Mouse (Mus musculus): ENCODE results near the gene Tmem51. TPM values are rescaled to one million over a fixed set of nuclear protein-coding genes. Genes with fewer than 3 reads are reported as not detected.

The Tmem51 gene
- total and polyA plus RNA-seq, 3 experiments = 1.4 to 8.0 (median 8.0) TPM

DNA sequence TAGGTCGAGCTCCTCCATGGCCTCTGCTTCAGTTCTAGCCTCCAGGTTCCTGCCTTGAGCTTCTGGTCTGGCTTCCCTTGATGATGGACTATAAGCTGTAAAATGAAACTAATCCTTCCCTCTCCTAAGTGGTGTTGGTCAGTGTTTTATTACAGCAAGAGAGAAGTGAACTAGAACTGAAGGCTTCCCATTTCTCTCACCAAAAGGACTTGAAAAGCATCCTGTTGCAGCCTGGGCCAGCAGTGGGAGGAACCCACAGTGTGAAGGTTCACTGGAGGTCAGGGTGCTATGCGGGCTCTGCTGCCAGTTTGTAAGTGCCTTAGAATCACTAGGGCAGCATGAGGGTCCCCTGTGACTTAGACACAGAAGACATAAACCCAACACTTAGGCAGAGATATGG is 7.0 kb upstream of the Tmem51 start:
- DNase-seq (ENCODE audit: extremely low read depth) = no peak
- TF ChIP-seq E2F4 (IDR thresholded peaks at IDR 0.05; ENCODE audit: insufficient replicate concordance, low read depth, low read length) = no peak
- no peak for TF ChIP-seq POLR2AphosphoS2 (IDR thresholded peaks at IDR 0.05; ENCODE audit: low read depth, low read length)
- no peak for TF ChIP-seq CHD2 (IDR thresholded peaks at IDR 0.05; ENCODE audit: low read length)
- TF ChIP-seq USF1 (IDR thresholded peaks at IDR 0.05; ENCODE audit: low read depth, low read length) = no peak
- TF ChIP-seq ZNF384 (IDR thresholded peaks at IDR 0.05; ENCODE audit: low read depth, low read length) = no peak
- TF ChIP-seq UBTF (IDR thresholded peaks at IDR 0.05; ENCODE audit: low read depth, low read length) = no peak
- TF ChIP-seq BHLHE40 (IDR thresholded peaks at IDR 0.05; ENCODE audit: low read depth, low read length) = no peak
- no peak for TF ChIP-seq ZC3H11A (IDR thresholded peaks at IDR 0.05; ENCODE audit: low read depth, low read length)
- no peak for TF ChIP-seq JUND (conservative IDR thresholded peaks at IDR 0.05; ENCODE audit: low read depth, low read length)
- TF ChIP-seq RCOR1 (conservative IDR thresholded peaks at IDR 0.05; ENCODE audit: low read depth, low read length) = no peak
- TF ChIP-seq JUN (IDR thresholded peaks at IDR 0.05; ENCODE audit: insufficient read depth, low read depth, low read length) = no peak
- TF ChIP-seq HCFC1 (IDR thresholded peaks at IDR 0.05; ENCODE audit: low read depth, low read length) = no peak
- no peak for TF ChIP-seq MEF2A (IDR thresholded peaks at IDR 0.05; ENCODE audit: borderline replicate concordance, low read depth, low read length)
- TF ChIP-seq CTCF (conservative IDR thresholded peaks at IDR 0.05 in 1 of 2, IDR thresholded peaks at IDR 0.05 in 1 of 2; ENCODE audit: low read depth in 2 of 2, low read length in 2 of 2) = no peak
- no peak for TF ChIP-seq SIN3A (IDR thresholded peaks at IDR 0.05; ENCODE audit: low read length)
- no peak for TF ChIP-seq MXI1 (IDR thresholded peaks at IDR 0.05; ENCODE audit: low read depth, low read length)
- TF ChIP-seq KAT2A (IDR thresholded peaks at IDR 0.05; ENCODE audit: insufficient replicate concordance, low read length) = no peak
- dilution Hi-C loops (cut with MboI; ENCODE audit: extremely low pct_ligation_motif_present, extremely low pct_unique_long_range_greater_than_20kb, low sequenced_read_pairs) = no loop called here
- H3K9me3 ChIP-seq (replicated peaks; ENCODE audit: low read length) = peaks cover 3% of the 10 kb centered on the region
- H3K27ac ChIP-seq (ENCODE audit: insufficient read depth, low read depth) = no peak overlapping the region
- H3K4me1 ChIP-seq (ENCODE audit: control insufficient read depth in 1 of 2, insufficient read depth in 2 of 2) = peaks cover 7 to 23% of the 10 kb centered on the region in 2 experiments; a peak in 3 of 4 replicates
- peaks cover 7% of the 10 kb centered on the region for H3K27me3 ChIP-seq (replicated peaks)
- no peaks in the 10 kb centered on the region for H3K79me2 ChIP-seq (replicated peaks; ENCODE audit: control insufficient read depth, extremely low read depth, insufficient read depth, poor library complexity, severe bottlenecking)
- no peak overlapping the region for H3K4me3 ChIP-seq (replicated peaks in 1 of 3; ENCODE audit: low read depth in 2 of 3, low read length in 2 of 3, poor library complexity in 1 of 3)
- H3K36me3 ChIP-seq (replicated peaks in 1 of 2; ENCODE audit: control insufficient read depth in 1 of 2, insufficient read depth in 1 of 2, low read length in 1 of 2) = no peaks in the 10 kb centered on the region
- H3K9ac ChIP-seq (ENCODE audit: insufficient read depth, low read depth) = no peak overlapping the region
- no peak overlapping the region for H3K4me2 ChIP-seq (ENCODE audit: insufficient read depth, low read depth, poor library complexity, severe bottlenecking)
- in situ Hi-C loops (cut with MboI; ENCODE audit: low pct_ligation_motif_present, low pct_unique_long_range_greater_than_20kb, low sequenced_read_pairs) = loop anchor here (25.0 kb wide), 1 partner anchor 679 kb away; the partner anchor contains the start of genes Clcnkb and Hspb7

DNA sequence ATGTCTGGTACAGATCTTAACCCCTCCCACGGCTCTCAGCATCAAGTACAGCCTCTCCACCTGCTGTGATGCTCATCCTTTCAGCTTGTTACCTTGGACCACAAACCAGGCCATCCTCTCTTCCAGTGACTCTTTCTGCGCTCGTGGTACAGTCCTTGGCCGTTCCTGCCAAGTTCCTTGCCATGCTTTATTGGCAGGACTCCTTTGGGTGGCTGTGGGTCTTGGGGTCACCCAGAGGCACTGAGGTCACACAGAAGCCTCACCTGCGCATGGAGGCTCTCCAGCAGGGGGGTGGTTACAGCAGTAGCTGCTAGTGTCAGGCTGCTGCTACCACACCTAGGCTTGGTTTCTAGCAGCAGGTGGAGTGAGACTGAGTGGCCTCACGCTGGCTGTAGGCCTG is 5.9 kb upstream of the Tmem51 start:
- Histone ChIP-seq H3K4me1 (ENCODE audit: control insufficient read depth in 1 of 2, insufficient read depth in 2 of 2) (peaks cover 7 to 27% of the 10 kb centered on the region in 2 experiments; a peak in 3 of 4 replicates), H3K4me2 (ENCODE audit: insufficient read depth, low read depth, poor library complexity, severe bottlenecking) (no peak overlapping the region), H3K27me3 (replicated peaks) (peaks cover 11% of the 10 kb centered on the region), H3K4me3 (replicated peaks in 1 of 3; ENCODE audit: low read depth in 2 of 3, low read length in 2 of 3, poor library complexity in 1 of 3) (no peak overlapping the region), H3K36me3 (replicated peaks in 1 of 2; ENCODE audit: control insufficient read depth in 1 of 2, insufficient read depth in 1 of 2, low read length in 1 of 2) (no peaks in the 10 kb centered on the region), H3K9ac (ENCODE audit: insufficient read depth, low read depth) (no peak overlapping the region), H3K79me2 (replicated peaks; ENCODE audit: control insufficient read depth, extremely low read depth, insufficient read depth, poor library complexity, severe bottlenecking) (no peaks in the 10 kb centered on the region), H3K9me3 (replicated peaks; ENCODE audit: low read length) (peaks cover 3% of the 10 kb centered on the region), H3K27ac (ENCODE audit: insufficient read depth, low read depth) (no peak overlapping the region)
- in situ Hi-C loops (cut with MboI; ENCODE audit: low pct_ligation_motif_present, low pct_unique_long_range_greater_than_20kb, low sequenced_read_pairs) (loop anchor here (25.0 kb wide), 1 partner anchor 678 kb away; the partner anchor contains the start of genes Clcnkb and Hspb7), dilution Hi-C loops (cut with MboI; ENCODE audit: extremely low pct_ligation_motif_present, extremely low pct_unique_long_range_greater_than_20kb, low sequenced_read_pairs) (no loop called here)
- no peak for TF ChIP-seq RAD21 (IDR thresholded peaks at IDR 0.05; ENCODE audit: low read depth, low read length)
- TF ChIP-seq POLR2A (IDR thresholded peaks at IDR 0.05; ENCODE audit: low read depth, low read length) = no peak
- no peak for TF ChIP-seq KAT2A (IDR thresholded peaks at IDR 0.05; ENCODE audit: insufficient replicate concordance, low read length)
- no peak for TF ChIP-seq JUN (IDR thresholded peaks at IDR 0.05; ENCODE audit: insufficient read depth, low read depth, low read length)
- TF ChIP-seq EP300 (IDR thresholded peaks at IDR 0.05; ENCODE audit: low read length) = no peak
- TF ChIP-seq MYC (IDR thresholded peaks at IDR 0.05; ENCODE audit: low read depth, low read length) = no peak
- no peak for TF ChIP-seq RCOR1 (conservative IDR thresholded peaks at IDR 0.05; ENCODE audit: low read depth, low read length)
- TF ChIP-seq USF1 (IDR thresholded peaks at IDR 0.05; ENCODE audit: low read depth, low read length) = no peak
- TF ChIP-seq GABPA (IDR thresholded peaks at IDR 0.05; ENCODE audit: insufficient replicate concordance, low read depth, low read length) = no peak
- no peak for TF ChIP-seq UBTF (IDR thresholded peaks at IDR 0.05; ENCODE audit: low read depth, low read length)
- TF ChIP-seq CHD1 (IDR thresholded peaks at IDR 0.05; ENCODE audit: low read depth, low read length) = no peak
- TF ChIP-seq E2F4 (IDR thresholded peaks at IDR 0.05; ENCODE audit: insufficient replicate concordance, low read depth, low read length) = no peak
- TF ChIP-seq MAZ (IDR thresholded peaks at IDR 0.05; ENCODE audit: low read depth, low read length) = no peak
- no peak for DNase-seq (ENCODE audit: extremely low read depth)

All from CH12.LX (cell line).